Mouse (Mus musculus) embryonic facial prominence, embryonic 10.5 days (tissue): Measurements from ENCODE around the gene Trex1. TPM values are rescaled to one million over a fixed set of nuclear protein-coding genes. Genes with fewer than 3 reads are reported as not detected.

ENCODE experiments used
- DNase-seq: peaks from one replicate; pipeline ENCODE4 v3.0.0-alpha.2; 2017; ENCODE audit warnings: low spot score
- H3K27ac ChIP-seq: fragments of 300-500 bp; sonication (generic); replicated peaks from 2 replicates; pipeline ENCODE4 v1.5.1; 2016; ENCODE audit warnings: mild to moderate bottlenecking
- H3K27me3 ChIP-seq: fragments of 300-500 bp; sonication (generic); replicated peaks from 2 replicates; pipeline ENCODE4 v1.6.1; 2016; ENCODE audit warnings: low read depth, mild to moderate bottlenecking; ENCODE audit not compliant: poor library complexity, severe bottlenecking
- H3K36me3 ChIP-seq: fragments of 300-500 bp; sonication (generic); replicated peaks from 2 replicates; pipeline ENCODE4 v1.6.1; 2016; ENCODE audit warnings: mild to moderate bottlenecking, moderate library complexity
- H3K4me1 ChIP-seq: fragments of 300-500 bp; sonication (generic); 2 replicates; pipeline ENCODE4 v1.6.1; 2016
- H3K4me3 ChIP-seq: fragments of 300-500 bp; sonication (generic); 2 replicates; pipeline ENCODE4 v1.5.1; 2016; ENCODE audit warnings: mild to moderate bottlenecking, moderate library complexity
- H3K9me3 ChIP-seq: fragments of 300-500 bp; sonication (generic); 2 replicates; pipeline ENCODE4 v1.6.1; 2016; ENCODE audit warnings: mild to moderate bottlenecking
- WGBS: fragments of 180-500 bp; shearing (Covaris S2); methylation state at CpG from one replicate; pipeline ENCODE4 v1.1.7; 2016; 5-methylcytosine and 5-hydroxymethylcytosine counted together
- polyA plus RNA-seq: library from polyadenylated mRNA; unstranded; fragments of >200 nt; fragmentation: Nextera tagmentation; extraction: Ambion mirVana; gene quantifications from 2 replicates; pipeline ENCODE4 v1.2.1, GENCODE M21; 2016

Trex1 gene
- polyA plus RNA-seq, 1 experiment from 2014 or later: 8.4 TPM

GRCm38 (mm10) chr9:109039681-109040080, 19.9 kb downstream of the Trex1 start:
- Histone ChIP-seq H3K9me3 (no peaks in the 10 kb centered on the region), H3K4me1 (peaks cover 38% of the 10 kb centered on the region), H3K27ac (0 out of 2 replicates have a peak overlapping the region, but pooled peaks have one; percentile 90), H3K36me3 (no peaks in the 10 kb centered on the region), H3K27me3 (peaks cover 6% of the 10 kb centered on the region; the same call in 1 of the 2 replicates), H3K4me3 (peak overlapping the region; percentile 83; the same call in 1 of the 2 replicates)
- DNase-seq: no peak
- 75% methylated on average over 4 of the region's 4 CpGs for WGBS

GRCm38 (mm10) chr9:109038901-109039364, 20.6 kb downstream of the Trex1 start:
- H3K4me3 ChIP-seq: peak overlapping the region; percentile 83
- peaks cover 6% of the 10 kb centered on the region; the same call in 1 of the 2 replicates for H3K27me3 ChIP-seq
- H3K27ac ChIP-seq: peak overlapping the region; percentile 90
- H3K4me1 ChIP-seq: peaks cover 38% of the 10 kb centered on the region
- H3K9me3 ChIP-seq: no peaks in the 10 kb centered on the region
- 13% methylated on average over 8 of the region's 8 CpGs for WGBS
- no peaks in the 10 kb centered on the region for H3K36me3 ChIP-seq
- DNase-seq: no peak

GRCm38 (mm10) chr9:109038086-109038895, 21.2 kb downstream of the Trex1 start, which contains the start of gene Shisa5:
Gene Shisa5 (plus strand): TSS chr9:109038565.
- H3K9me3 ChIP-seq: no peaks in the 10 kb centered on the region
- H3K4me3 ChIP-seq: peak within 1 kb of the TSS; percentile 83
- WGBS: under 1% methylated on average over 40 of the region's 40 CpGs
- DNase-seq: peak; percentile 88
- H3K36me3 ChIP-seq: no peaks in the 10 kb centered on the region
- peak within 1 kb of the TSS; percentile 90 for H3K27ac ChIP-seq
- H3K27me3 ChIP-seq: peaks cover 6% of the 10 kb centered on the region; the same call in 1 of the 2 replicates
- H3K4me1 ChIP-seq: peaks cover 38% of the 10 kb centered on the region

GRCm38 (mm10) chr9:109032435-109032834, 27.1 kb downstream of the Trex1 start:
- Histone ChIP-seq H3K27ac (no peak overlapping the region), H3K4me1 (no peaks in the 10 kb centered on the region), H3K36me3 (no peaks in the 10 kb centered on the region; the same call in 1 of the 2 replicates), H3K4me3 (no peak overlapping the region), H3K9me3 (no peaks in the 10 kb centered on the region), H3K27me3 (no peaks in the 10 kb centered on the region)
- WGBS: 79% methylated on average over 6 of the region's 6 CpGs
- no peak for DNase-seq

GRCm38 (mm10) chr9:109031686-109032085, 27.8 kb downstream of the Trex1 start:
- Histone ChIP-seq H3K27ac (no peak overlapping the region), H3K27me3 (no peaks in the 10 kb centered on the region), H3K9me3 (no peaks in the 10 kb centered on the region), H3K4me3 (no peak overlapping the region), H3K36me3 (no peaks in the 10 kb centered on the region; the same call in 1 of the 2 replicates), H3K4me1 (no peaks in the 10 kb centered on the region)
- DNase-seq: no peak
- 86% methylated on average over 8 of the region's 8 CpGs for WGBS

- Histone ChIP-seq H3K27me3 (no peaks in the 10 kb centered on the region), H3K9me3 (no peaks in the 10 kb centered on the region)
- WGBS: 92% methylated on average over 7 of the region's 7 CpGs
Observed at GRCm38 (mm10) chr9:109031001-109031400, 28.5 kb downstream of the Trex1 start.

GRCm38 (mm10) chr9:109030312-109030711, 29.2 kb downstream of the Trex1 start:
- Histone ChIP-seq H3K27me3 (no peaks in the 10 kb centered on the region), H3K9me3 (no peaks in the 10 kb centered on the region), H3K4me3 (no peak overlapping the region), H3K27ac (no peak overlapping the region), H3K36me3 (no peaks in the 10 kb centered on the region; the same call in 1 of the 2 replicates), H3K4me1 (no peaks in the 10 kb centered on the region)
- no peak for DNase-seq
- WGBS: 73% methylated on average over 3 of the region's 3 CpGs

More at GRCm38 (mm10) chr9:109031001-109031400, 28.5 kb downstream of the Trex1 start:
- no peak for DNase-seq
- no peak overlapping the region for H3K27ac ChIP-seq
- H3K36me3 ChIP-seq: no peaks in the 10 kb centered on the region; the same call in 1 of the 2 replicates
- no peaks in the 10 kb centered on the region for H3K4me1 ChIP-seq
- no peak overlapping the region for H3K4me3 ChIP-seq

- no peaks in the 10 kb centered on the region for H3K4me1 ChIP-seq
- no peaks in the 10 kb centered on the region for H3K9me3 ChIP-seq
- H3K36me3 ChIP-seq: peaks cover 3% of the 10 kb centered on the region; the same call in 1 of the 2 replicates
- 82% methylated on average over 5 of the region's 5 CpGs for WGBS
- no peak overlapping the region for H3K4me3 ChIP-seq
- H3K27me3 ChIP-seq: no peaks in the 10 kb centered on the region
- DNase-seq: no peak
- H3K27ac ChIP-seq: no peak overlapping the region
Observed at GRCm38 (mm10) chr9:109028919-109029318, 30.6 kb downstream of the Trex1 start.

- Histone ChIP-seq H3K36me3 (peaks cover 3% of the 10 kb centered on the region; the same call in 1 of the 2 replicates), H3K27ac (no peak overlapping the region), H3K4me3 (no peak overlapping the region), H3K4me1 (no peaks in the 10 kb centered on the region), H3K9me3 (no peaks in the 10 kb centered on the region), H3K27me3 (no peaks in the 10 kb centered on the region)
- 75% methylated on average over 3 of the region's 3 CpGs for WGBS
- no peak for DNase-seq
Observed at GRCm38 (mm10) chr9:109028421-109028820, 31.1 kb downstream of the Trex1 start.

- peaks cover 3% of the 10 kb centered on the region; the same call in 1 of the 2 replicates for H3K36me3 ChIP-seq
- no peaks in the 10 kb centered on the region for H3K27me3 ChIP-seq
- 85% methylated on average over 8 of the region's 8 CpGs for WGBS
- no peak for DNase-seq
- H3K9me3 ChIP-seq: no peaks in the 10 kb centered on the region
- H3K4me1 ChIP-seq: no peaks in the 10 kb centered on the region
- H3K27ac ChIP-seq: no peak overlapping the region
- no peak overlapping the region for H3K4me3 ChIP-seq
Observed at GRCm38 (mm10) chr9:109027521-109027920, 32.0 kb downstream of the Trex1 start.

- Histone ChIP-seq H3K36me3 (0 out of 2 replicates have a peak, but pooled peaks cover 3% of the 10 kb centered on the region), H3K27ac (no peak overlapping the region), H3K27me3 (no peaks in the 10 kb centered on the region), H3K4me3 (no peak overlapping the region), H3K4me1 (no peaks in the 10 kb centered on the region), H3K9me3 (no peaks in the 10 kb centered on the region)
- WGBS: 90% methylated on average over 17 of the region's 17 CpGs
- no peak for DNase-seq
Observed at GRCm38 (mm10) chr9:109022866-109023685, 36.5 kb downstream of the Trex1 start.

- 0 out of 2 replicates have a peak, but pooled peaks cover 3% of the 10 kb centered on the region for H3K36me3 ChIP-seq
- no peaks in the 10 kb centered on the region for H3K27me3 ChIP-seq
- no peak overlapping the region for H3K27ac ChIP-seq
- no peaks in the 10 kb centered on the region for H3K4me1 ChIP-seq
- 89% methylated on average over 4 of the region's 4 CpGs for WGBS
- no peak overlapping the region for H3K4me3 ChIP-seq
- no peaks in the 10 kb centered on the region for H3K9me3 ChIP-seq
- DNase-seq: no peak
Observed at GRCm38 (mm10) chr9:109021428-109021827, 38.1 kb downstream of the Trex1 start.
